Mouse (Mus musculus): ENCODE results near the gene Gm17949. TPM values are rescaled to one million over a fixed set of nuclear protein-coding genes. Genes with fewer than 3 reads are reported as not detected.

Gm17949 gene
- polyA plus RNA-seq, 1 experiment from 2014 or later = 0.20 TPM

DNA sequence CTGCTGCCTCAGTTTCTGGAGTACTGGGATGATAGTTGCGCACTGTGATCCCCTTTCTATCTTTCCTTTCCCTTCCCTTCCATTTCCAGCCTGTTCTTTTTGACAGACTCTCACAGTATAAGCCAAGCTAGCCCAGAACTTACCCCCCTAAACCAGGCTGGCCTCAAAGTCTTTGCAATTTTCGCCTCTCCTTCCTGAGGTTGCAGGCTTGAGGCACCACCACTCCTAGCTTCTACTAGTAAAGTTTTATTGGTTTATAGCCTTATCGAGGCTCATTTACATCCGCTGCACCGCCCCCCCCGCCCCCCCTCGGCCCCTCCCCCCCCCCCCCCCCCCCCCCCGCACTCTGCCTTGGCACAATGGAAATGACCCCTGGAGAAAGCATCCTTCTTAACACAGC lies 31.7 kb upstream of the Gm17949 start:
- H3K36me3 ChIP-seq = no peaks in the 10 kb centered on the region
- H3K27ac ChIP-seq = no peak overlapping the region
- peaks cover 8% of the 10 kb centered on the region for H3K4me1 ChIP-seq (replicated peaks)
- no peaks in the 10 kb centered on the region for H3K27me3 ChIP-seq
- H3K9ac ChIP-seq = no peak overlapping the region
- H3K4me3 ChIP-seq (replicated peaks) = no peak overlapping the region
- no peaks in the 10 kb centered on the region for H3K9me3 ChIP-seq (replicated peaks)
- no peak for ATAC-seq (ENCODE audit: low read depth)
- no peak overlapping the region for H3K4me2 ChIP-seq
- DNase-seq = no peak
- WGBS (ENCODE audit: insufficient replicate concordance) = 24% methylated on average over 7 of the region's 8 CpGs

DNA sequence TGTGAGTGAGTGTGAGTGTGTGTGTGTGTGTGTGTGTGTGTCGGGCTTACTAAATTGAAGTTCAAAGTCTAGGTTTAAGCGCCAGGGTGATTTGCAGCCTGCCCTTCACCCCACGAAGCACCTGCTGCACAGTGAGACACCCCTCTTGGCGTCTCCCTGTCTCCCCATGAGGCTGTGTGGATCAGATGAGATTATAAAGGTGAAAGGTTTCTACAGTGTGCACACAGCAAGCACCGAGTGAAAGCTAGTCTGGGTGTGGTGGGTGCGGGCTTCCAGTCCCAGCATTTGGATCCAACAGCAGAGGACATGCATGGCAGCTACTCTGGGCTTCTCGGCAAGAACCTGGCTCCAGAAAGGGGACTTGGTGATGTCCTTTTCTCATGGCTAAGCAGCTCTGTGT lies 30.2 kb upstream of the Gm17949 start:
- no peak overlapping the region for H3K4me3 ChIP-seq (replicated peaks)
- H3K9me3 ChIP-seq (replicated peaks) = no peaks in the 10 kb centered on the region
- DNase-seq = no peak
- no peak for ATAC-seq (ENCODE audit: low read depth)
- no peak overlapping the region for H3K4me2 ChIP-seq
- 52% methylated on average over 7 of the region's 7 CpGs for WGBS (ENCODE audit: insufficient replicate concordance)
- no peak overlapping the region for H3K27ac ChIP-seq
- H3K36me3 ChIP-seq = no peaks in the 10 kb centered on the region
- H3K27me3 ChIP-seq = no peaks in the 10 kb centered on the region
- H3K4me1 ChIP-seq (replicated peaks) = peaks cover 7% of the 10 kb centered on the region
- H3K9ac ChIP-seq = no peak overlapping the region

DNA sequence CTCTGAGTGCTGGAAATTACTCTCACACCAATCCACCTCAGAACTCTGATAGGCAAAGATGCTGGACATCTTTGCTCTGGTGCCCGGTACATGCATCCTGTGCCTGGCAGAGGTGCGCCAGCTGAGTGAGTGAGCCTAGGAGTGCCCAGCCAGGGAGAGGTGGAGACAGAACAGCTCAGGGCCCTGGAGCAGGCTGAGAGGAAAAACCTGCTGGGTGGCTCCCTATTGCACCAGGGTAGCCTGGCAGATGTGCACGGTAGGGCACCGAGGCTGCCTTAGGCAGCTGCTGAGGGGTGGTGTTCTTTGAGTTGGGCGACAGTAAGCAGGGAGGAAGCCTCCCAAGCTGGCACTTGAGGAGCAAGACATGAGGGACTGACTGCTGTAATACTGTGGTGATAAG lies 29.3 kb upstream of the Gm17949 start, which contains the start of gene Acer1:
Gene Acer1 (minus strand): TSS at position 114 of the 400 bp plus-strand sequence.
- Histone ChIP-seq H3K9me3 (replicated peaks) (no peaks in the 10 kb centered on the region), H3K4me3 (replicated peaks) (no peak within 1 kb of the TSS), H3K4me2 (no peak within 1 kb of the TSS), H3K27me3 (no peaks in the 10 kb centered on the region), H3K9ac (no peak within 1 kb of the TSS), H3K36me3 (no peaks in the 10 kb centered on the region), H3K4me1 (replicated peaks) (peaks cover 3% of the 10 kb centered on the region; the same call in 1 of the 2 replicates), H3K27ac (no peak within 1 kb of the TSS)
- ATAC-seq (ENCODE audit: low read depth) (no peak), DNase-seq (no peak)
- WGBS (ENCODE audit: insufficient replicate concordance) = 76% methylated on average over 5 of the region's 5 CpGs

DNA sequence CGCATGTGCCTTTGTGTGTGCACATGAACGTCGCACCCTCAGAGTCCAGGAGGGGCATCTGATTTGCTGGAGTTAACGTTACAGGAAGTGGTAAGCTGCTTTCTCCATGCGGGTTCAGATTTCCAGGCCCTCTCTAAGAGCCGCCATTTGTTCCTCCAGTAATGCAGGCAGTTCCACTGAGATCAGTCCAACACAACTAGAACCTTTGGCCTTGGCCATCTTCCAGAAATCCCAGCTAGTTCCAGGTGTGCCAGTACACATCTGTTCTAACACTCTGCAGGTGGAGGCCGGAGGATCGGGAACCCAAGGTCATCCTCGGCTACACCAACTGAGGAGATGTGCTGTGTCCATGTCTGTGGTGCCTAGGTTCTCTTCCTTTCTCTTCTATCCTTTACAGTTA lies 26.4 kb upstream of the Gm17949 start:
- Histone ChIP-seq H3K27me3 (no peaks in the 10 kb centered on the region), H3K9ac (no peak overlapping the region), H3K4me3 (replicated peaks) (no peak overlapping the region), H3K27ac (no peak overlapping the region), H3K4me2 (no peak overlapping the region), H3K36me3 (no peaks in the 10 kb centered on the region), H3K9me3 (replicated peaks) (no peaks in the 10 kb centered on the region), H3K4me1 (replicated peaks) (no peaks in the 10 kb centered on the region)
- DNase-seq (no peak), ATAC-seq (ENCODE audit: low read depth) (no peak)
- WGBS (ENCODE audit: insufficient replicate concordance) = 63% methylated on average over 9 of the region's 9 CpGs

DNA sequence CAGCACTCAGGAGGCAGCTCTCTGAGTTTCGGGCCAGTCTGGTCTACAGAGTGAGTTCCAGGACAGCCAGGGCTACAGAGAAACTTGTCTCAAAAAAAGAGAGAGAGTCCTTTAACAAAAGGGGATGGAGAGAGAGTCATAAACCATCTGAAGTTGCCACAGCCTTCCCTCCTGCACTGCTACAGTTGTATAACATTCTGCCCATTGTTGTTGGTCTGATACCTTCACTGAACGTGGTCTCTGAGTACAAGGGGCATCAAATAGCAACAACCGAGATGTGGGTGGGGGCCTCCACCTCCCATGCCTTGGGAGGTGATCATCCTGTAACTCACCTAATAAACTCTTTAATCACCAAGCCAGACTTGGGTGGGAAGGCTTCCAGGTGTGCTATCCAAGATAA lies 25.6 kb upstream of the Gm17949 start:
- no peak overlapping the region for H3K27ac ChIP-seq
- no peaks in the 10 kb centered on the region for H3K9me3 ChIP-seq (replicated peaks)
- no peak overlapping the region for H3K4me3 ChIP-seq (replicated peaks)
- H3K4me2 ChIP-seq = no peak overlapping the region
- no peak overlapping the region for H3K9ac ChIP-seq
- DNase-seq (no peak), ATAC-seq (ENCODE audit: low read depth) (no peak)
- H3K36me3 ChIP-seq = no peaks in the 10 kb centered on the region
- H3K4me1 ChIP-seq (replicated peaks) = peaks cover 3% of the 10 kb centered on the region; the same call in 1 of the 2 replicates
- no peaks in the 10 kb centered on the region for H3K27me3 ChIP-seq
- WGBS (ENCODE audit: insufficient replicate concordance) = 59% methylated on average over 3 of the region's 3 CpGs

DNA sequence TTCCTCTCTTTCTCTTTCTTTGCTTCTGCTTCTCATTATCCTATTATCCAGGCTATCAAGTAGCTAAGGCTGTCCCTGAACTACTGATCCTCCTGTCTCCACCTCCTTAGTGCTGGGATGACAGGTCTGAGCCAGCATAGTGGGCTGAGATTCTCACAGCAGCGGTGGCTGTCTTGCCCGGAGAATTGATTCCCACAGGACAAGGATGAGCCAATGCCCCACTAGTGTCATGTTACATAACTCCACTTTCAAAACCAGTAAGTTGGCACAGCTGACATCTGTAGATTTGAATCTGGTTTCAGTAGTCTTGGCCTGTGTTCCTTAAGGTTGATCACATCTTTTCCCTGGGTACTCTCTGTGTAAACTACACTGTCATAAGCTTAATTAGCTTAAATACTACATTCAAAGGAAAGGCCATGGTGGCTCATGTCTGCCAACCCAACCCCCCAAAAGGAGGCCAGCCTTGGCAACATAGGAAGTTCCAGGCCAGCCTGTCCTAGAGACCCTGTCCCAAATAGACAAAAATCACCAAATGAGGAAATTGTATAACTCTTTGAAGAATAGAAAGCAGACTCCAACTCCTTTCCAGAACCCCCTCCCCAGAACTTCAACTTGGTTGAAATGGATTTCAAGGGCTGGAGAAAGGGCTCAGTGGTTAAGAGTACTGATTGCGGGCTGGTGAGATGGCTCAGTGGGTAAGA lies 25.0 kb upstream of the Gm17949 start:
- ATAC-seq (ENCODE audit: low read depth) (no peak), DNase-seq (no peak)
- WGBS (ENCODE audit: insufficient replicate concordance) = 79% methylated on average over 3 of the region's 3 CpGs
- Histone ChIP-seq H3K27ac (no peak overlapping the region), H3K9ac (no peak overlapping the region), H3K27me3 (no peaks in the 10 kb centered on the region), H3K9me3 (replicated peaks) (no peaks in the 10 kb centered on the region), H3K4me3 (replicated peaks) (no peak overlapping the region), H3K4me1 (replicated peaks) (peaks cover 9% of the 10 kb centered on the region), H3K36me3 (peaks cover 4% of the 10 kb centered on the region; the same call in 1 of the 2 replicates), H3K4me2 (no peak overlapping the region)

DNA sequence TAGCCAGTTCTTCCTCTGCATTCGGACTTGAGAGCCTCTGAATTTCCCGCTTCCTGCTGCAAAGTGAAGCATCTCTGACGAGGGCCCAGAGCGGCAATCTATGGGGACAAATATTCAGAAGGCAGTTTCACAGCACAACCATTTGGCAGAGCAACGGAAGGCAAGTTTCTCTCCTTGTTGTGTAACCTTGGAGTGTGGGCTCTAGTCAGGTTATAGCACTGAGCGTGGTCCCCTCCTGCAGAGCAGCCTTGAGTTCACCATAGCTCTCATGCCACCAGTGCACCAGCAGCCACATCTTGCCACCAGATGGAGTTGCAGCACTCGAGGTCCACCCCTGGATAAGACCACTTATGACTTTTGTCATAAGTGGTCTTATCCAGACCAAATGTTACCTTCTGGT lies 22.8 kb upstream of the Gm17949 start:
- no peak for DNase-seq
- 82% methylated on average over 7 of the region's 7 CpGs for WGBS (ENCODE audit: insufficient replicate concordance)
- H3K36me3 ChIP-seq = peaks cover 24% of the 10 kb centered on the region

DNA sequence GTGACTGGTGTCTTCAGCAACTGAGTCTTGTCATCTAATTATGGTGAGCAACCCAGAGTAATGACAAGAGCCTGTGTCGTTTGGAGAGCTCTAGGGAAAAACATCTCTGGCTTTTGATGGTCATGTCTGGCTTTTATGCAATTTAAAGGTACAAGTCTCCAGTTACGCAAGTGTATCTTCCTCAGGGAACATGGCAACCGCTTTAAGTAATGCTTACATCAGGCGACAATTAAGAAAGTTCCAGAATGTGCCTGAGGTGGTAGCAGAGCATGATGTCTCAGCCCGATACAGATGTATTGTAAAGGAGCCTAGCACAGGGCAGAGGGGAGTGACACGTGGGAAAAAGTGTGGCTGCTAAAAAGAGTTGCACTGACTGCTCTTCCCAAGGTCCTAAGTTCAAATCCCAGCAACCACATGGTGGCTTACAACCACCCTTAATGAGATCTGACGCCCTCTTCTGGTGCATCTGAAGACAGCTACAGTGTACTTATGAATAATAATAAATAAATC lies 22.3 kb upstream of the Gm17949 start:
- H3K27ac ChIP-seq = no peak overlapping the region
- DNase-seq = no peak
- no peak for ATAC-seq (ENCODE audit: low read depth)
- peak overlapping the region; percentile 86 for H3K4me2 ChIP-seq
- peak overlapping the region; percentile 70 for H3K9ac ChIP-seq
- H3K4me1 ChIP-seq (replicated peaks) = peaks cover 21% of the 10 kb centered on the region
- peaks cover 30% of the 10 kb centered on the region for H3K36me3 ChIP-seq
- H3K9me3 ChIP-seq (replicated peaks) = no peaks in the 10 kb centered on the region
- H3K4me3 ChIP-seq (replicated peaks) = peak overlapping the region; percentile 74
- 65% methylated on average over 7 of the region's 7 CpGs for WGBS (ENCODE audit: insufficient replicate concordance)
- no peaks in the 10 kb centered on the region for H3K27me3 ChIP-seq

More for the DNA sequence above, 22.8 kb upstream of the Gm17949 start:
- Histone ChIP-seq H3K27me3 (no peaks in the 10 kb centered on the region), H3K27ac (no peak overlapping the region), H3K9ac (no peak overlapping the region), H3K4me3 (replicated peaks) (no peak overlapping the region), H3K9me3 (replicated peaks) (no peaks in the 10 kb centered on the region), H3K4me1 (replicated peaks) (peaks cover 21% of the 10 kb centered on the region), H3K4me2 (no peak overlapping the region)
- no peak for ATAC-seq (ENCODE audit: low read depth)

DNA sequence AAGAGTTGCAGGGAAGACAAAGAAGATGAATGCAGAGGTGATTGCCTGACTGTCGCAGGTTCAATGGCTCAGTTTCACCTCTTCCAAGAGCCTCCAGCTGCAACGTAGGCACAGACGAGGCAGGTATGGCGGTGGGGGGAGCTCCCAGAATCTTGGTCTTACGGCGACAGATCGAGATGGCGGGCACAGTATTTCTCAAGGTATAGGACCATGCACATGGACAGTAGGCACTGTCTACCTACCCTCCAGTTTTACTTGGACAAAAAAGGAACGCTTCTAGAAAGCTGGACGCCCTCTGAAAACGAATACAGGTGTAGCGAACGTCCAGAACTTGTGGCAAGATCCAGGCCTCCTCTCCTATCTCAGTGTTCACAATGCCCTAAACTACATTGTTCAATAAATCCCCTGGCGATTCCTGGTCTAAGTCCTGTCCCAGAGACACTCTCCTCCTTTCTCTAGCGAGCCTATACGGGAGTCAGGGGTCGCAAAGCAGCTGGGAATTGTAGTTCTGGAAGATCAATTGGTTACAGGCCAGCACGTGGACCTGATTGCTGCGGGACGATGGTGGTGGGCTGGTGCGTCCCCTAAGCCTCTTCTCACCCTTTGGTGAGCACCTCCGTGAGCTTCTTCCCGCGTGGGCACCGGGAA lies 21.7 kb upstream of the Gm17949 start:
- DNase-seq = no peak
- 2% methylated on average over 25 of the region's 25 CpGs for WGBS (ENCODE audit: insufficient replicate concordance)
- Histone ChIP-seq H3K27ac (peak overlapping the region; percentile 66), H3K4me2 (peak overlapping the region; percentile 86), H3K27me3 (no peaks in the 10 kb centered on the region), H3K4me1 (replicated peaks) (peaks cover 21% of the 10 kb centered on the region), H3K36me3 (peaks cover 36% of the 10 kb centered on the region), H3K9me3 (replicated peaks) (no peaks in the 10 kb centered on the region), H3K9ac (peak overlapping the region; percentile 70), H3K4me3 (replicated peaks) (peak overlapping the region; percentile 74)
- peak; percentile 84 for ATAC-seq (ENCODE audit: low read depth)

DNA sequence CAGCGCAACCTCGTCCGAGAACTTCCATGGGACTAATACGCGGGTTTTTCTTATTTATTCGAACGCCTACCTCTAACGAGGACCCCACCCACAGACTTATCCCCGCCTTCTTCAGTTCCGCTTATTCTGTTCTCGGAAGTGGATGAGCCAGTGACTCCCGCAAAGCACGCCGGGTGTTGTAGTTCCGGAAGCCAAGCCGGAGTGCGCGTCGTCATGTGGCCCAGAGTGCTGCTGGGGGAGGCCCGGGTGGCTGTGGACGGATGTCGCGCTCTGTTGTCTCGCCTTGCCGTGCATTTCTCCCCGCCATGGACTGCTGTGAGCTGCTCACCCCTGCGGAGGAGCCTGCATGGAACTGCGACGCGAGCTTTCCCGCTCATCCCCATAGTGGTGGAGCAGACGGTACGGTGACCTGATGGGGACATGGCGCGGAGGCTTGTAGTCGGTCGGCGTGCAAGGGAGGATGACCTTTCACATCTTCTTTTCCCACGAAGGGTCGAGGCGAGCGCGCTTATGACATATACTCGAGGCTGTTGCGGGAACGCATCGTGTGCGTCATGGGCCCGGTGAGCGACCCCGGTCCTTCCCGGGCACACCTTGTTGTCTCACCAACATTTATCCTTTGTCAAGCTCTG lies 21.0 kb upstream of the Gm17949 start, which contains the start of gene Clpp:
Gene Clpp (plus strand): TSS at position 191 of the 632 bp plus-strand sequence.
- H3K9me3 ChIP-seq (replicated peaks) = no peaks in the 10 kb centered on the region
- H3K4me3 ChIP-seq (replicated peaks) = peak within 1 kb of the TSS; percentile 74
- H3K9ac ChIP-seq = peak within 1 kb of the TSS; percentile 82
- H3K4me1 ChIP-seq (replicated peaks) = peaks cover 21% of the 10 kb centered on the region
- H3K4me2 ChIP-seq = peak within 1 kb of the TSS; percentile 86
- peak within 1 kb of the TSS; percentile 71 for H3K27ac ChIP-seq
- under 1% methylated on average over 52 of the region's 52 CpGs for WGBS (ENCODE audit: insufficient replicate concordance)
- peaks cover 42% of the 10 kb centered on the region for H3K36me3 ChIP-seq
- H3K27me3 ChIP-seq = no peaks in the 10 kb centered on the region
- peak; percentile 96 for ATAC-seq (ENCODE audit: low read depth)
- peak; percentile 92 for DNase-seq

DNA sequence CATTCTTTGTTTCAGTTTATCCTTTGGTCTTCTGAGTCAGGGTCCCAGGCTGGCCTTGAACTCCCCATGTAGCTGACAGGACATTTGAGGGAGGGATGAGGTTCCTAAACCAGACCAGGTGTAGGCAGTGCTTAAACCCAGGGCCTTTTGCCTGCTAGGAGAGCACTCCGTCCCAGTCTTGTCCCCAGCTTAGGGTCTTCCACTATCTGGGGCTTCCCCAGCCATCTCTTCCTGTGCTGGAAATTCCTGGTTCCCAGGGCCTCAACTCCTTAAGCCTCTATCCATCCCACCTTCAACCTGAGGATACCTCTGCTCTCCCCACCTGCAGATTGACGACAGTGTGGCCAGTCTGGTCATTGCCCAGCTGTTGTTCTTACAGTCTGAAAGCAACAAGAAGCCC lies 20.3 kb upstream of the Gm17949 start:
- peak overlapping the region; percentile 82 for H3K9ac ChIP-seq
- no peaks in the 10 kb centered on the region for H3K27me3 ChIP-seq
- H3K27ac ChIP-seq = peak overlapping the region; percentile 71
- ATAC-seq (ENCODE audit: low read depth) = no peak
- no peaks in the 10 kb centered on the region for H3K9me3 ChIP-seq (replicated peaks)
- peak overlapping the region; percentile 86 for H3K4me2 ChIP-seq
- WGBS (ENCODE audit: insufficient replicate concordance) = 54% methylated on average over 2 of the region's 2 CpGs
- H3K4me1 ChIP-seq (replicated peaks) = peaks cover 23% of the 10 kb centered on the region
- H3K4me3 ChIP-seq (replicated peaks) = peak overlapping the region; percentile 74
- DNase-seq = no peak
- H3K36me3 ChIP-seq = peaks cover 50% of the 10 kb centered on the region

All from liver, embryonic 13.5 days (tissue).